Mouse (Mus musculus): ENCODE results near the gene Eva1a.

GRCm38 (mm10) chr6:82119322-82120162 is 78.7 kb downstream of the Eva1a start:
- no peak for TF ChIP-seq POLR2A (IDR thresholded peaks at IDR 0.05; ENCODE audit: borderline replicate concordance, insufficient read depth, low read length)
- peak; percentile 51; the same call in 1 of the 2 replicates for TF ChIP-seq CTCF (IDR thresholded peaks at IDR 0.05; ENCODE audit: borderline replicate concordance, insufficient read depth, low read depth, low read length)
